Mouse (Mus musculus) monocyte, adult 5-6 weeks (primary cell): ENCODE measurements around the gene Ccl6. TPM values are rescaled to one million over a fixed set of nuclear protein-coding genes. Genes with fewer than 3 reads are reported as not detected.

Experiments used
- total RNA-seq: library from RNA; stranded (forward); fragments of 200-1000, 200-491, 200-594 nt; gene quantifications from 3 replicates; pipeline ENCODE4 v1.2.3, GENCODE M21; 2017

Ccl6 gene
- total RNA-seq, 1 experiment from 2014 or later, result 1,123 TPM

Other genes with a start within 250 kb of the Ccl6 start
- gene Rasl10b, start 183.9 kb downstream of the Ccl6 start, total RNA-seq, result 0.11 TPM in 1 of 3 replicates, not detected in the others
- gene Gas2l2, start 163.6 kb downstream of the Ccl6 start, total RNA-seq, result not detected in 3 replicates
- gene 1700020L24Rik, start 155.4 kb downstream of the Ccl6 start, total RNA-seq, result 2.9 to 8.2 TPM (median 6.0 TPM) in 3 replicates
- gene Mmp28, start 130.0 kb downstream of the Ccl6 start, total RNA-seq, result 0.39 to 0.75 TPM in 2 of 3 replicates, not detected in the other
- gene Taf15, start 120.0 kb downstream of the Ccl6 start, total RNA-seq, result 32.9 to 77.9 TPM (median 52.7 TPM) in 3 replicates
- gene Heatr9, start 70.9 kb downstream of the Ccl6 start, total RNA-seq, result 7.9 to 25.0 TPM (median 9.1 TPM) in 3 replicates
- gene Ccl5, start 62.6 kb downstream of the Ccl6 start, total RNA-seq, result 781 to 2,479 TPM (median 803 TPM) in 3 replicates
- gene Ccl9, start 14.5 kb downstream of the Ccl6 start, total RNA-seq, result 98.1 to 442 TPM (median 354 TPM) in 3 replicates
- 1.3 TPM in 1 of 3 replicates, not detected in the others for gene Rpl9-ps1, start 52.5 kb upstream of the Ccl6 start, total RNA-seq
- gene Ccl3, start 56.3 kb upstream of the Ccl6 start, total RNA-seq, result 448 to 606 TPM (median 547 TPM) in 3 replicates
- gene Ccl4, start 69.5 kb upstream of the Ccl6 start, total RNA-seq, result 523 to 801 TPM (median 669 TPM) in 3 replicates
- gene Wfdc17, start 110.9 kb upstream of the Ccl6 start, total RNA-seq, result 8.1 to 15.4 TPM (median 14.2 TPM) in 3 replicates
- gene Wfdc18, start 115.9 kb upstream of the Ccl6 start, total RNA-seq, result 4.7 TPM in 1 of 3 replicates, not detected in the others
- gene Wfdc21, start 153.9 kb upstream of the Ccl6 start, total RNA-seq, result 0.95 TPM in 1 of 3 replicates, not detected in the others
- 12.9 to 19.4 TPM (median 16.7 TPM) in 3 replicates for gene Heatr6, start 160.6 kb upstream of the Ccl6 start, total RNA-seq